Mouse (Mus musculus) neutrophil, adult 5-6 weeks (primary cell): ENCODE results near the gene Smarcd3. TPM values are rescaled to one million over a fixed set of nuclear protein-coding genes. Genes with fewer than 3 reads are reported as not detected.

Experiments
- ATAC-seq: fragments of 151-379, 151-347 bp; 2 replicates; pipeline ENCODE4 v1.8.0; 2017; ENCODE audit warnings: mild to moderate bottlenecking, moderate TSS enrichment; ENCODE audit not compliant: insufficient number of reproducible peaks, poor library complexity, low FRiP score, severe bottlenecking; ENCODE audit errors: extremely low read depth
- total RNA-seq: library from RNA; stranded (forward); fragments of 200-1000 nt; gene quantifications from 2 replicates; pipeline ENCODE4 v1.2.3, GENCODE M21; 2017

Smarcd3 gene
- 0.25 and 1.0 TPM in 2 replicates for total RNA-seq

- ATAC-seq, result no peak
Observed at GRCm38 (mm10) chr5:24623986-24624821, at the start of gene Smarcd3. Gene Smarcd3, minus strand, starts transcription at chr5:24624411.

GRCm38 (mm10) chr5:24661457-24661856 lies 37.2 kb upstream of the Smarcd3 start:
- ATAC-seq, result no peak

GRCm38 (mm10) chr5:24659708-24660423 lies 35.7 kb upstream of the Smarcd3 start:
- no peak for ATAC-seq

- ATAC-seq, result no peak
Observed at GRCm38 (mm10) chr5:24657113-24657512, 32.9 kb upstream of the Smarcd3 start.

- ATAC-seq, result no peak
Observed at GRCm38 (mm10) chr5:24654491-24654890, 30.3 kb upstream of the Smarcd3 start.

- no peak for ATAC-seq
Observed at GRCm38 (mm10) chr5:24652780-24653179, 28.6 kb upstream of the Smarcd3 start.

- ATAC-seq, result peak; percentile 48; the same call in 1 of the 2 replicates
Observed at GRCm38 (mm10) chr5:24651768-24652752, 27.8 kb upstream of the Smarcd3 start.

- ATAC-seq, result no peak
Observed at GRCm38 (mm10) chr5:24651356-24651755, 27.1 kb upstream of the Smarcd3 start.

GRCm38 (mm10) chr5:24649701-24650100 lies 25.5 kb upstream of the Smarcd3 start:
- no peak for ATAC-seq

GRCm38 (mm10) chr5:24649231-24649630 lies 25.0 kb upstream of the Smarcd3 start:
- no peak for ATAC-seq

- no peak for ATAC-seq
Observed at GRCm38 (mm10) chr5:24645454-24645853, 21.2 kb upstream of the Smarcd3 start.

- no peak for ATAC-seq
Observed at GRCm38 (mm10) chr5:24639081-24639480, 14.9 kb upstream of the Smarcd3 start.

GRCm38 (mm10) chr5:24638131-24638530 lies 13.9 kb upstream of the Smarcd3 start:
- no peak for ATAC-seq

GRCm38 (mm10) chr5:24636987-24637386 lies 12.8 kb upstream of the Smarcd3 start:
- ATAC-seq, result no peak

GRCm38 (mm10) chr5:24635526-24636141 lies 11.4 kb upstream of the Smarcd3 start:
- no peak for ATAC-seq

GRCm38 (mm10) chr5:24635093-24635492 lies 10.9 kb upstream of the Smarcd3 start:
- ATAC-seq, result no peak

- no peak for ATAC-seq
Observed at GRCm38 (mm10) chr5:24629712-24630111, 5.5 kb upstream of the Smarcd3 start.

GRCm38 (mm10) chr5:24624822-24625120 lies 560 bp upstream of the Smarcd3 start:
- no peak for ATAC-seq
